Comparison of ENCODE assay signal across 8 mouse cellular contexts in the genomic region with DNA sequence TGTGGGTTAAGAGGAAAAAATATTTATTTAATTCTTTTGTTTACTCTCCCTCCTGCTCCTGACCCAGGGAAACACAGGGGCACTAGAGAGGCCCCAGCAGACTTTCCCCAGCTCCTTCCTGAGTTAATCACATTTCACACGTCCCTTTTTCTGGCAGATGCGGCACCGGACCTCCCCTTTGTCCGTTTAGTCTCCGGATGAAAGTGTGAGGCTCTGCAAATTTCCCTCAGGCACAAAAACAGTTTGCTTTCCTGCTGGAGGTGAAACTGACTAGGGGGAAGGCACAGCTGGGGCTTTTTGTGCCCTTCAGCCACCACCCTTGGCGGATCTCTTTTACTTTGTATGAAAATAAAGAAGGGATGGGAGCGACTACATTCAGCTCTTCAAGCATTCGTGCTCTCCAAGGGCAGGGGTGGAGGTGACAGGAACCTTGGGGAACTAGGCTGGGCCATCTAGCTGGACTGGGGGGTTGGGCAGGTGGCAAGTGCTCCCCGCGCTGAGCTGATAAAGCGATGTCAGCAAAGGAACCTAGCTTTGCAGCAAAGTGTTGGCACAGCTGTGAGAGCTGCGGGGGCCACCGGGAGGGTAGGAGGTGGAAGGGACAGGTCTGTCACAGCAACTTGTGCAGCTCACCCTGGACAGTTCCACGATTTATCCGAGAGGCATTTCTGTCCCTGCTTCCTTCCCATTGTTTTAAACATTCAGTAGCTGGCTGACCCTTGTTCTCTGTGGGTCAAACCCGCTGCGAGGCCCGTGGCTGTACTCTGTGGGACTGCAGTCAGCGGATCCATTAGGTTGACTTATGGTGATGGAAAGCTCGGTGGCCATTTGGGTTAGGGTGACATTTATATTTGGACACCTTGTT.
DNase-seq lines count a peak whose midpoint lies in the region; ATAC-seq lines count a peak whose summit lies in the region.

No protein-coding gene starts in this region.

- no peaks in the 10 kb centered on the region for H3K9me3 ChIP-seq in forebrain, embryonic 13.5 days (replicated peaks)
- no peaks in the 10 kb centered on the region for H3K9me3 ChIP-seq in limb, embryonic 12.5 days

- DNase-seq in cerebellum, postnatal 10 days = peak; percentile 61 to 67
- no peak for DNase-seq in cerebellum, adult 8-10 months
- peak; percentile 93 for DNase-seq in ES-CJ7 (ENCODE audit: low read depth, low spot score)
- no peak for DNase-seq in urinary bladder, postnatal 14 days (ENCODE audit: low spot score)
- DNase-seq in frontal cortex, postnatal 36 days (ENCODE audit: low spot score in 2 of 2) = no peak
- DNase-seq in gastrocnemius, postnatal 10 days = no peak

- H3K27ac ChIP-seq in forebrain, embryonic 13.5 days = peak overlapping the region; percentile 83
- H3K27ac ChIP-seq in limb, embryonic 12.5 days = no peak overlapping the region

- peak overlapping the region; percentile 46; the same call in 1 of the 2 replicates for H3K9ac ChIP-seq in forebrain, embryonic 13.5 days
- no peak overlapping the region for H3K9ac ChIP-seq in limb, embryonic 12.5 days (replicated peaks)

- WGBS in forebrain, embryonic 13.5 days = 1% methylated on average over 20 of the region's 20 CpGs
- WGBS in limb, embryonic 12.5 days = 2% methylated on average over 20 of the region's 20 CpGs

- peaks cover 36% of the 10 kb centered on the region for H3K4me1 ChIP-seq in forebrain, embryonic 13.5 days
- peaks cover 16% of the 10 kb centered on the region for H3K4me1 ChIP-seq in limb, embryonic 12.5 days (replicated peaks)

- 0 out of 2 replicates have a peak overlapping the region, but pooled peaks have one; percentile 4 for H3K4me3 ChIP-seq in forebrain, embryonic 13.5 days
- H3K4me3 ChIP-seq in limb, embryonic 12.5 days (replicated peaks) = 0 out of 2 replicates have a peak overlapping the region, but pooled peaks have one; percentile 15

- no peaks in the 10 kb centered on the region for H3K36me3 ChIP-seq in forebrain, embryonic 13.5 days (ENCODE audit: poor library complexity, severe bottlenecking)
- no peaks in the 10 kb centered on the region for H3K36me3 ChIP-seq in limb, embryonic 12.5 days

- H3K4me2 ChIP-seq in forebrain, embryonic 13.5 days = peak overlapping the region; percentile 46
- peak overlapping the region; percentile 44 for H3K4me2 ChIP-seq in limb, embryonic 12.5 days

- ATAC-seq in forebrain, embryonic 13.5 days = peak; percentile 50
- ATAC-seq in limb, embryonic 12.5 days (ENCODE audit: insufficient number of reproducible peaks, insufficient read depth, low FRiP score, low TSS enrichment, low read depth) = no peak

- H3K27me3 ChIP-seq in forebrain, embryonic 13.5 days = no peaks in the 10 kb centered on the region
- H3K27me3 ChIP-seq in limb, embryonic 12.5 days = peaks cover 33% of the 10 kb centered on the region

Comparison
In these comparisons a context has a peak if more than half of its experiments do, and no peak if none do; other contexts are left out.
1. DNase-seq: peak in cerebellum, postnatal 10 days (2 of 2) and ES-CJ7 (single experiment); none in cerebellum, adult 8-10 months (single experiment), urinary bladder, postnatal 14 days (single experiment), frontal cortex, postnatal 36 days (0 of 2) and gastrocnemius, postnatal 10 days (single experiment).